Mouse (Mus musculus): ENCODE data around the gene Rhno1. TPM values are rescaled to one million over a fixed set of nuclear protein-coding genes. Genes with fewer than 3 reads are reported as not detected.

Rhno1 gene
- polyA plus RNA-seq, 1 experiment from 2014 or later, result 41.8 TPM

DNA sequence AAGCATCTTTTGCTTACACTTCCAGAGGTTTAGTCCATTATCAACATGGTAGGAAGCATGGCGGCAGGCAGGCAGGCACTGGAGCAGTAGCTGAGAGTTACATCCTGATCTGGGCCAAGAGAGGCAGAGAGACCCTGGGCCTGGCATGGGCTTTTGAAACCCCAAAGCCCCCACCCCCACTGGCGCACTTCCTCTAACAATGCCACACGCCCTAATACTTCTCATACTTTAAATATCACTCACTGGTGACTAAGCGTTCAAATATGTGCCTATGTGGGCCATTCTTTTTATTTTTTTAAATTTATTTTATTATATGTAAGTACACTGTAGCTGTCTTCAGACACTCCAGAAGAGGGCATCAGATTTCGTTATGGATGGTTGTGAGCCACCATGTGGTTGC, 3.8 kb upstream of the Rhno1 start:
- TF ChIP-seq EP300 (IDR thresholded peaks at IDR 0.05), result no peak
- TF ChIP-seq CTCF (IDR thresholded peaks at IDR 0.05), result no peak
- H3K36me3 ChIP-seq (ENCODE audit: insufficient read depth, low read length), result peaks cover 4% of the 10 kb centered on the region; the same call in 1 of the 2 replicates
- ATAC-seq, result no peak

DNA sequence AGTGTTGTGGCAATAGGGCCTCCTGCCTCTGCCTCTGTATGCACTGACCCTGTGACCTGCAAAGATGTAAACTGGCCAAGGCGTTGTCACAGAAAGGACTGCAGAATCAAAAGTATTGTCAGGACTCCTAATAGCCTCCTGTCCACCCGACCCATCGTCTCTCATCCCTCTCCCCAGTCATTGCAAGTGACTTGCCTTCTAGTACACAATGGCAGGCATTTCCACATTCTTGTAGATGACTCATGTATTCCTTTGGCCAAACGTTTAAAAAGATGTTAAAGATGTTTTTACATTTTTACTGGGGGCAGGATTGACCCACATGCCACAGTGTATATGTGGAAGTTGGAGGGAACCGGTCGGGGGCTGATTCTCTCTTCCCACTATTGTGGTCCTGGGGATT, 2.0 kb upstream of the Rhno1 start:
- Histone ChIP-seq H3K9ac (replicated peaks; ENCODE audit: low read depth) (no peak overlapping the region), H3K4me2 (replicated peaks; ENCODE audit: low read depth, low read length) (no peak overlapping the region), H3K36me3 (ENCODE audit: insufficient read depth, low read length) (no peaks in the 10 kb centered on the region), H3K27ac (ENCODE audit: low read length) (no peak overlapping the region), H3K9me3 (ENCODE audit: low read length) (no peaks in the 10 kb centered on the region), H3K4me3 (ENCODE audit: low read depth, low read length) (no peak overlapping the region), H3K4me1 (ENCODE audit: insufficient read depth, low read depth, low read length) (no peaks in the 10 kb centered on the region), H3K27me3 (replicated peaks; ENCODE audit: insufficient read depth, low read length) (no peaks in the 10 kb centered on the region)
- DNase-seq (ENCODE audit: low spot score), result peak; percentile 38
- no peak for ATAC-seq
- no peak for TF ChIP-seq EP300 (IDR thresholded peaks at IDR 0.05)
- TF ChIP-seq CTCF (IDR thresholded peaks at IDR 0.05), result no peak
- WGBS, result 61% methylated on average over 6 of the region's 6 CpGs

More for the DNA sequence above, 3.8 kb upstream of the Rhno1 start:
- H3K27me3 ChIP-seq (replicated peaks; ENCODE audit: insufficient read depth, low read length), result no peaks in the 10 kb centered on the region
- no peaks in the 10 kb centered on the region for H3K9me3 ChIP-seq (ENCODE audit: low read length)
- WGBS, result 80% methylated on average over 5 of the region's 5 CpGs
- H3K27ac ChIP-seq (ENCODE audit: low read length), result no peak overlapping the region
- H3K4me1 ChIP-seq (ENCODE audit: insufficient read depth, low read depth, low read length), result no peaks in the 10 kb centered on the region
- H3K4me2 ChIP-seq (replicated peaks; ENCODE audit: low read depth, low read length), result no peak overlapping the region
- H3K9ac ChIP-seq (replicated peaks; ENCODE audit: low read depth), result no peak overlapping the region
- DNase-seq (ENCODE audit: low spot score), result no peak
- no peak overlapping the region for H3K4me3 ChIP-seq (ENCODE audit: low read depth, low read length)

DNA sequence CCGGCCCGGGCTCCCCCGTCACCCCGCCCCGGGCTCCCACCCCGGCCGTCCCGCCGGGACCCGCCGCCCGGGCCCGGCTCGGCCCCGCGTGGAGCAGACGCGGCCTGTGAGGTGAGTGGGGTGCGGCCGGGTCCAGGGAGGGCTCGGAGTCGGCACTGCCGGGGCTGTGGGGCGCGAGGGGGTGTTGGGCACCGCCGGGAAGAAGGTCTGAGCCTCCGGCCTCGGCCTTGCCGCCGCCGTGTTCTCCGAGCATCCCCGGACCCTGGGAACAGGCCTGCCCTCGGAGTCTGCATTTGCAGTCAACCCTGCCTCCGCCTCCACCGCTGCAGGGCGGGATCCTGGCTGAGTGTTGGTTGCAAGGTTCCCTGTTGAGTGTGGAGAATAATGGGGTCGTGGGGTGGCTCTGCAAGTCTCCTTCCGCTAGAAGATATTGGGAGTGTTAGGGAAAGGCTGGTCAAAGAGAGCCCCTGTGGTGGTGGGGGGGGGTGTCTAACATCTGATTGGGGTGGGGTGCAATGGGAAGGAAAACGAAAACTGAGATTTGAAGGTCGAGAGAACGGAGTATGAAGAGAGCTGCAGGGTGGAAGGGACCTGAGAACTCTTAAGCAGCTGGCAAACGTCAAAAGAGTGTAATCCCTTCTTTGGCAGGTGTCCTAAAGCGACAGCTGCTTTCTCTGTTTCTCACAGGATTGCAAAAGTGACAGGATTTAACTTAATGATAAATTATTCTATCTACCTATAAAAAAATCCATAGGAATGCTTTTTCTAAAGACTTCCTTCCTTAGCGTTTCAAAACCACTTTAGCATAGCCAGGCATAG, 505 bp upstream of the Rhno1 start:
- under 1% methylated on average over 30 of the region's 46 CpGs for WGBS
- Histone ChIP-seq H3K4me3 (ENCODE audit: low read depth, low read length) (peak overlapping the region; percentile 89), H3K36me3 (ENCODE audit: insufficient read depth, low read length) (no peaks in the 10 kb centered on the region), H3K4me1 (ENCODE audit: insufficient read depth, low read depth, low read length) (no peaks in the 10 kb centered on the region), H3K27ac (ENCODE audit: low read length) (peak overlapping the region; percentile 95), H3K4me2 (replicated peaks; ENCODE audit: low read depth, low read length) (peak overlapping the region; percentile 100), H3K9ac (replicated peaks; ENCODE audit: low read depth) (peak overlapping the region; percentile 88), H3K27me3 (replicated peaks; ENCODE audit: insufficient read depth, low read length) (no peaks in the 10 kb centered on the region), H3K9me3 (ENCODE audit: low read length) (no peaks in the 10 kb centered on the region)
- ATAC-seq (peak; percentile 15), DNase-seq (ENCODE audit: low spot score) (peak; percentile 50)
- TF ChIP-seq EP300 (IDR thresholded peaks at IDR 0.05), result no peak
- TF ChIP-seq CTCF (IDR thresholded peaks at IDR 0.05), result no peak

DNA sequence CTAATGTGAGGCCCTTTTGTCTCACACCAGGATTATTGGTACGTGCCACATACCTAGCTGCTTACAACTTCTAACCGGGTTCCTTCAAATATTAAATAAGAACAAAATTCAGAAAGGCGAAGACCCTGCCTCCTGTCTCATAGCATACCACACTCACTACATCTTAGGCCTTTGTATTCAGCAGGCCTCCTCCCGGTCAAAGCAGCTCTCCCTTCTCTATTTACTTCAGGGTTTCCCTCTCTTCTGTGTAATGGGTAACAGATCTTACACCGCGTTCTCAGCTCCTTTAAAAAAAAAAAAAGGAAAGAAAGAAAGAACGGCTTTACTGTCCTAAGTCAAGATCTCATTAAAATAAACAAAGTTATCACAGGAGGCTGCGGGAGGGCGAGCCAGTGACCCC, 810 bp downstream of the Rhno1 start:
- peak overlapping the region; percentile 95 for H3K27ac ChIP-seq (ENCODE audit: low read length)
- ATAC-seq (no peak), DNase-seq (ENCODE audit: low spot score) (no peak)
- WGBS, result 8% methylated on average over 9 of the region's 9 CpGs
- TF ChIP-seq EP300 (IDR thresholded peaks at IDR 0.05) (no peak), CTCF (IDR thresholded peaks at IDR 0.05) (no peak)
- no peaks in the 10 kb centered on the region for H3K9me3 ChIP-seq (ENCODE audit: low read length)
- no peaks in the 10 kb centered on the region for H3K27me3 ChIP-seq (replicated peaks; ENCODE audit: insufficient read depth, low read length)
- H3K4me3 ChIP-seq (ENCODE audit: low read depth, low read length), result peak overlapping the region; percentile 89
- peak overlapping the region; percentile 100 for H3K4me2 ChIP-seq (replicated peaks; ENCODE audit: low read depth, low read length)
- H3K9ac ChIP-seq (replicated peaks; ENCODE audit: low read depth), result peak overlapping the region; percentile 88
- no peaks in the 10 kb centered on the region for H3K36me3 ChIP-seq (ENCODE audit: insufficient read depth, low read length)
- H3K4me1 ChIP-seq (ENCODE audit: insufficient read depth, low read depth, low read length), result no peaks in the 10 kb centered on the region

DNA sequence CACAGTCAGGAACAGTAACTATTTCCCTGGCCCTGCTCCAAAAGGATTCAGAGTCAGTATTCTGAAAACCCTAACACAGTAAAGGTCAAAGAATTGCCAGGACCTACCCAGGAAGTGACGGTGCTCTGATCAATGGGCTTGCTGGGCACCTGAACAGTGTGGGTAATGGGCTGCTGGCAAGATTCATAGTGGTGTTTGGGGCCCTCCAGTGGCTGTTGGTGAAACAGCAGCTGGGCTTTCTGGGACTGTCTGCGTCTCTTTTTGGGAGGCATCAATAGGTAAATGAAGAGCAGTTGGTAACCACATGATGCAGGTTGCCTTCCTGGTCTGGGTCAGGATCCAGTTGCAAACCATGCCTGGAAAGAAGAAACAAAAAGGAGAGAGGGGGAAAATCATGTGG, 3.7 kb downstream of the Rhno1 start:
- no peak for TF ChIP-seq EP300 (IDR thresholded peaks at IDR 0.05)
- peak; percentile 87 for TF ChIP-seq CTCF (IDR thresholded peaks at IDR 0.05)
- no peak overlapping the region for H3K4me2 ChIP-seq (replicated peaks; ENCODE audit: low read depth, low read length)
- no peak overlapping the region for H3K4me3 ChIP-seq (ENCODE audit: low read depth, low read length)
- no peaks in the 10 kb centered on the region for H3K27me3 ChIP-seq (replicated peaks; ENCODE audit: insufficient read depth, low read length)
- no peak overlapping the region for H3K9ac ChIP-seq (replicated peaks; ENCODE audit: low read depth)
- H3K27ac ChIP-seq (ENCODE audit: low read length), result no peak overlapping the region
- no peaks in the 10 kb centered on the region for H3K9me3 ChIP-seq (ENCODE audit: low read length)
- H3K4me1 ChIP-seq (ENCODE audit: insufficient read depth, low read depth, low read length), result 0 out of 2 replicates have a peak, but pooled peaks cover 3% of the 10 kb centered on the region
- DNase-seq (ENCODE audit: low spot score) (peak; percentile 36), ATAC-seq (no peak)
- no peaks in the 10 kb centered on the region for H3K36me3 ChIP-seq (ENCODE audit: insufficient read depth, low read length)
- WGBS, result 19% methylated on average over 2 of the region's 2 CpGs

DNA sequence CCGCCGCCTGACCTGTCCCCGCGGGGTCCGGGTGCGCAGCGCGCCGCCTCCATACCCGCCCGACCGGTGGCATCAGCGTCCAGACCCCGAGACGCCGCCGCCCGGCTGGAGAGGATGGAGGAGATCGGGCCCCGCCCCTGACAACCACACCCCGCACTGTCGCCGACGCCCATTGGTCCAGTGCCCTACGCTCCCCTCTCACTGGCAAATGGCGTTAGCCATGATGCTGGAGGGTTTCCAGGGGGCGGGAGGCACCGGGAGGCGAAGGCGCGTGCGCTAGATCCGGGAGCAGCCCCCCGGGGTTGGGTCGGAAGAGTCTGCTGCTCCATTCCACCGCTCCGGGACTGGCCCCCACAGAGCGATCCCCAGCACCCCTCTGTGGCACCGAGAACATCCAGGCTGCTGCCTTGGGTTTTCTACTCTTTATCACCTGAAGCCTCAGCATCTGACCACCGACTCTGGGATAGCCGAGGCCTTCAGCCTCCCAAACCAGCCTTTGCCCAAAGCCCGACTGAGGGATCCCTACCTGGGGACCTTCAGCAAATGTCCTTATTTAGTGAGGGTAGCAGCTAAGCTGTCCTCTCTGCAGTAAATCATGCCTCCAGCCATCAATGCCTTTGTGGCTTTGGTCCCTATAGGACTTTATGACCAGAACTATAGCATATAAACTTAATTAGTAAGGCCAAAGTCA, 6.8 kb downstream of the Rhno1 start, which contains the start of gene Tulp3:
Tulp3 (minus strand) TSS at position 126 of the 691 bp plus-strand sequence.
- 4% methylated on average over 35 of the region's 42 CpGs for WGBS
- Histone ChIP-seq H3K9ac (replicated peaks; ENCODE audit: low read depth) (peak within 1 kb of the TSS; percentile 51), H3K9me3 (ENCODE audit: low read length) (no peaks in the 10 kb centered on the region), H3K36me3 (ENCODE audit: insufficient read depth, low read length) (no peaks in the 10 kb centered on the region), H3K27ac (ENCODE audit: low read length) (peak within 1 kb of the TSS; percentile 84), H3K4me3 (ENCODE audit: low read depth, low read length) (peak within 1 kb of the TSS; percentile 77), H3K4me1 (ENCODE audit: insufficient read depth, low read depth, low read length) (0 out of 2 replicates have a peak, but pooled peaks cover 3% of the 10 kb centered on the region), H3K4me2 (replicated peaks; ENCODE audit: low read depth, low read length) (peak within 1 kb of the TSS; percentile 91), H3K27me3 (replicated peaks; ENCODE audit: insufficient read depth, low read length) (no peaks in the 10 kb centered on the region)
- 0 out of 2 replicates have a peak, but pooled peaks have one; percentile 0 for TF ChIP-seq CTCF (IDR thresholded peaks at IDR 0.05)
- TF ChIP-seq EP300 (IDR thresholded peaks at IDR 0.05), result no peak
- DNase-seq (ENCODE audit: low spot score), result peak; percentile 97
- peak; percentile 100 for ATAC-seq

Data from lung, postnatal 0 days (tissue).